Mouse (Mus musculus) hematopoietic multipotent progenitor cell, adult 10-12 weeks (in vitro differentiated cells): Measurements from ENCODE around the gene Slc6a14. TPM values are rescaled to one million over a fixed set of nuclear protein-coding genes. Genes with fewer than 3 reads are reported as not detected.

ENCODE experiments used
- polyA plus RNA-seq: library from polyadenylated mRNA; stranded (reverse); fragments of >175 nt; gene quantifications from 2 replicates; pipeline ENCODE4 v1.2.3, GENCODE M21; 2012; ENCODE audit warnings: low replicate concordance

Slc6a14 gene
- polyA plus RNA-seq: not detected in 2 replicates

GRCm38 (mm10) chrX:21714829-21715228 is at the start of gene Slc6a14:
Gene Slc6a14 (plus strand): TSS chrX:21714896.

GRCm38 (mm10) chrX:21744997-21745396 is 30.3 kb downstream of the Slc6a14 start, which contains the start of gene Gm28269:
Gene Gm28269 (minus strand): TSS chrX:21745097.

Other genes starting within 250 kb of the Slc6a14 start
- not detected in 2 replicates for gene Agtr2, start 230.4 kb upstream of the Slc6a14 start, polyA plus RNA-seq
- gene Gm28269, start 30.2 kb downstream of the Slc6a14 start, polyA plus RNA-seq: not detected in 2 replicates